Mouse (Mus musculus): ENCODE measurements around the gene Pik3c2a.
"Not testable (repeated sequence)": the region's sequence is repeated elsewhere in the genome, so short reads cannot be mapped to it uniquely, and the experiment has no call there.

The Pik3c2a gene

GRCm38 (mm10) chr7:116392329-116392728 lies 50.9 kb downstream of the Pik3c2a start:
- no peak for DNase-seq (ENCODE audit: low spot score)

GRCm38 (mm10) chr7:116387389-116387788 lies 55.9 kb downstream of the Pik3c2a start:
- DNase-seq (ENCODE audit: low spot score): not testable (repeated sequence)

GRCm38 (mm10) chr7:116379181-116379580 lies 64.1 kb downstream of the Pik3c2a start:
- DNase-seq (ENCODE audit: low spot score): not testable (repeated sequence)

GRCm38 (mm10) chr7:116374284-116374683 lies 69.0 kb downstream of the Pik3c2a start:
- no peak for DNase-seq (ENCODE audit: low spot score)

GRCm38 (mm10) chr7:116336226-116336625 lies 107.0 kb downstream of the Pik3c2a start:
- DNase-seq (ENCODE audit: low spot score): peak; percentile 52

GRCm38 (mm10) chr7:116335133-116335532 lies 108.1 kb downstream of the Pik3c2a start:
- no peak for DNase-seq (ENCODE audit: low spot score)

GRCm38 (mm10) chr7:116334669-116335038 lies 108.6 kb downstream of the Pik3c2a start:
- DNase-seq (ENCODE audit: low spot score): no peak

GRCm38 (mm10) chr7:116333713-116334668 lies 109.3 kb downstream of the Pik3c2a start, which contains the start of gene Rps13:
Gene Rps13, minus strand, starts transcription at chr7:116334195.
- DNase-seq (ENCODE audit: low spot score): peak; percentile 94

- no peak for DNase-seq (ENCODE audit: low spot score)
Measured at GRCm38 (mm10) chr7:116331246-116331645, 112.0 kb downstream of the Pik3c2a start.

- DNase-seq (ENCODE audit: low spot score): no peak
Measured at GRCm38 (mm10) chr7:116329858-116330257, 113.4 kb downstream of the Pik3c2a start.

- no peak for DNase-seq (ENCODE audit: low spot score)
Measured at GRCm38 (mm10) chr7:116328777-116329176, 114.5 kb downstream of the Pik3c2a start.

- DNase-seq (ENCODE audit: low spot score): no peak
Measured at GRCm38 (mm10) chr7:116327901-116328300, 115.3 kb downstream of the Pik3c2a start.

GRCm38 (mm10) chr7:116323331-116323964 lies 119.8 kb downstream of the Pik3c2a start:
- DNase-seq (ENCODE audit: low spot score): peak; percentile 67

- DNase-seq (ENCODE audit: low spot score): peak; percentile 87
Measured at GRCm38 (mm10) chr7:116309456-116309855, 133.8 kb downstream of the Pik3c2a start.

GRCm38 (mm10) chr7:116308632-116308991 lies 134.6 kb downstream of the Pik3c2a start:
- DNase-seq (ENCODE audit: low spot score): peak; percentile 91

- peak; percentile 94 for DNase-seq (ENCODE audit: low spot score)
Measured at GRCm38 (mm10) chr7:116307871-116308631, 135.2 kb downstream of the Pik3c2a start, which contains the start of gene Plekha7. Gene Plekha7, minus strand, starts transcription at chr7:116308376.

- peak; percentile 85 for DNase-seq (ENCODE audit: low spot score)
Measured at GRCm38 (mm10) chr7:116307099-116307870, 136.0 kb downstream of the Pik3c2a start.

- no peak for DNase-seq (ENCODE audit: low spot score)
Measured at GRCm38 (mm10) chr7:116306601-116307000, 136.6 kb downstream of the Pik3c2a start.

GRCm38 (mm10) chr7:116301661-116302311 lies 141.5 kb downstream of the Pik3c2a start:
- no peak for DNase-seq (ENCODE audit: low spot score)

- DNase-seq (ENCODE audit: low spot score): no peak
Measured at GRCm38 (mm10) chr7:116301144-116301543, 142.1 kb downstream of the Pik3c2a start.

- DNase-seq (ENCODE audit: low spot score): no peak
Measured at GRCm38 (mm10) chr7:116298851-116299250, 144.4 kb downstream of the Pik3c2a start.
